Mouse (Mus musculus): ENCODE measurements around the gene Git2. TPM values are rescaled to one million over a fixed set of nuclear protein-coding genes. Genes with fewer than 3 reads are reported as not detected.

Gene Git2
- polyA plus RNA-seq, 1 experiment, result 71.6 TPM

- TF ChIP-seq POLR2A (IDR thresholded peaks at IDR 0.05; ENCODE audit: low read depth, low read length), result no peak
- peak; percentile 28; the same call in 1 of the 2 replicates for TF ChIP-seq CTCF (IDR thresholded peaks at IDR 0.05; ENCODE audit: extremely low read depth, insufficient read depth, insufficient read length, insufficient replicate concordance)
- no peaks in the 10 kb centered on the region for H3K36me3 ChIP-seq (ENCODE audit: control insufficient read depth, insufficient read depth, low read length)
- no peak for DNase-seq (ENCODE audit: low read depth in 1 of 2, low spot score in 2 of 2)
- H3K27me3 ChIP-seq (ENCODE audit: control insufficient read depth, insufficient read depth, low read length), result no peaks in the 10 kb centered on the region
- no peak overlapping the region for H3K27ac ChIP-seq (ENCODE audit: insufficient read depth, low read length)
- no peak overlapping the region for H3K4me3 ChIP-seq (ENCODE audit: extremely low read depth, insufficient read depth, insufficient read length)
- 71% methylated on average over 14 of the region's 14 CpGs for WGBS
- no peaks in the 10 kb centered on the region for H3K4me1 ChIP-seq (ENCODE audit: control insufficient read depth, insufficient read depth, insufficient read length)
These were observed 72.6 kb downstream of the Git2 start for GRCm38 (mm10) chr5:114702403-114703392.

DNA sequence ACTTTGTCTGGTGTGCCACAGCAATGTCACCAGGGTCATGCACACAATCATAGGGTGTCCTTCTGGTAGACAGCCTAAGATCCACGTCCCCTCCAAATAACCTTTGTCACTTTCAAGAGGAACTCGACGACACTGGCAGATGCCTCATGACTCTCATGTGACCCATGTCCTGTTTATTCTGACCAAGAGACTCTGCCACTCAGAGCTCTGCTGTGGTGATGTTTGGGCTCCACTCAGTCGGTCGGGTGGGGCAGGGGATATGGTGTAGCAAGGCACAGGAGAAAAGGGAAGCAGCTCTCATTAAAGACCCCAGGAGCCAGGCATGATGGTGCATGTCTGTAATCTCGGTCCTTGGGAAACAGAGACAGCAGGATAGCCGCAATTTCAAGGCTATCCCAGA lies 76.3 kb downstream of the Git2 start:
- Histone ChIP-seq H3K27me3 (ENCODE audit: control insufficient read depth, insufficient read depth, low read length) (no peaks in the 10 kb centered on the region), H3K27ac (ENCODE audit: insufficient read depth, low read length) (peak overlapping the region; percentile 45; the same call in 1 of the 2 replicates), H3K36me3 (ENCODE audit: control insufficient read depth, insufficient read depth, low read length) (no peaks in the 10 kb centered on the region), H3K4me3 (ENCODE audit: extremely low read depth, insufficient read depth, insufficient read length) (no peak overlapping the region), H3K4me1 (ENCODE audit: control insufficient read depth, insufficient read depth, insufficient read length) (no peaks in the 10 kb centered on the region)
- TF ChIP-seq CTCF (IDR thresholded peaks at IDR 0.05; ENCODE audit: extremely low read depth, insufficient read depth, insufficient read length, insufficient replicate concordance), result no peak
- TF ChIP-seq POLR2A (IDR thresholded peaks at IDR 0.05; ENCODE audit: low read depth, low read length), result no peak
- no peak for DNase-seq (ENCODE audit: low read depth in 1 of 2, low spot score in 2 of 2)
- 30% methylated on average over 7 of the region's 7 CpGs for WGBS

- DNase-seq (ENCODE audit: low read depth in 1 of 2, low spot score in 2 of 2), result no peak
- 91% methylated on average over 19 of the region's 19 CpGs for WGBS
These were observed 77.1 kb downstream of the Git2 start for GRCm38 (mm10) chr5:114698044-114698746.

DNA sequence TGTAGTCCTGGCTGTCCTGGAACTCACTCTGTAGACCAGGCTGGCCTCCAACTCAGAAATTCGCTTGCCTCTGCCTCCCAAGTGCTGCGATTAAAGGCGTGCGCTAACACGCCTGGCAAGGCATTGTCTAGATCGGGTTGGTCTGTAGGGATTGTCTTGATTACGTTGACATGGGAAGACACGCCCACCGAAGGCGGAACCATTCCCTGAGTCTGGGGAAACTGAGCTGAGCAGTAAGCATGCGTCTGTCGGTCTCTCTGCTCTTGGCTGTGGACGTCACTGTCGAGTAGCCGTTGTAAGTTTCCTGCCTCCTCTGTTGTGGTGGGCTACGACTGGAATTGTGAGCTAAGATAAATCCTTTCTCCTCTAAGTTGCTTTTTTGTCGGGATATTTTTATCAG lies 78.4 kb downstream of the Git2 start:
- Histone ChIP-seq H3K27me3 (ENCODE audit: control insufficient read depth, insufficient read depth, low read length) (no peaks in the 10 kb centered on the region), H3K36me3 (ENCODE audit: control insufficient read depth, insufficient read depth, low read length) (no peaks in the 10 kb centered on the region), H3K4me1 (ENCODE audit: control insufficient read depth, insufficient read depth, insufficient read length) (no peaks in the 10 kb centered on the region), H3K4me3 (ENCODE audit: extremely low read depth, insufficient read depth, insufficient read length) (no peak overlapping the region), H3K27ac (ENCODE audit: insufficient read depth, low read length) (no peak overlapping the region)
- WGBS, result 90% methylated on average over 17 of the region's 17 CpGs
- no peak for DNase-seq (ENCODE audit: low read depth in 1 of 2, low spot score in 2 of 2)
- TF ChIP-seq CTCF (IDR thresholded peaks at IDR 0.05; ENCODE audit: extremely low read depth, insufficient read depth, insufficient read length, insufficient replicate concordance), result no peak
- TF ChIP-seq POLR2A (IDR thresholded peaks at IDR 0.05; ENCODE audit: low read depth, low read length), result no peak

More at GRCm38 (mm10) chr5:114698044-114698746, 77.1 kb downstream of the Git2 start:
- Histone ChIP-seq H3K27ac (ENCODE audit: insufficient read depth, low read length) (no peak overlapping the region), H3K4me3 (ENCODE audit: extremely low read depth, insufficient read depth, insufficient read length) (no peak overlapping the region), H3K4me1 (ENCODE audit: control insufficient read depth, insufficient read depth, insufficient read length) (no peaks in the 10 kb centered on the region), H3K27me3 (ENCODE audit: control insufficient read depth, insufficient read depth, low read length) (no peaks in the 10 kb centered on the region), H3K36me3 (ENCODE audit: control insufficient read depth, insufficient read depth, low read length) (no peaks in the 10 kb centered on the region)
- TF ChIP-seq POLR2A (IDR thresholded peaks at IDR 0.05; ENCODE audit: low read depth, low read length) (no peak), CTCF (IDR thresholded peaks at IDR 0.05; ENCODE audit: extremely low read depth, insufficient read depth, insufficient read length, insufficient replicate concordance) (no peak)

- DNase-seq (ENCODE audit: low read depth in 1 of 2, low spot score in 2 of 2), result no peak
- TF ChIP-seq POLR2A (IDR thresholded peaks at IDR 0.05; ENCODE audit: low read depth, low read length), result no peak
- no peak for TF ChIP-seq CTCF (IDR thresholded peaks at IDR 0.05; ENCODE audit: extremely low read depth, insufficient read depth, insufficient read length, insufficient replicate concordance)
- 73% methylated on average over 5 of the region's 5 CpGs for WGBS
- H3K4me3 ChIP-seq (ENCODE audit: extremely low read depth, insufficient read depth, insufficient read length), result no peak overlapping the region
- H3K36me3 ChIP-seq (ENCODE audit: control insufficient read depth, insufficient read depth, low read length), result no peaks in the 10 kb centered on the region
- H3K4me1 ChIP-seq (ENCODE audit: control insufficient read depth, insufficient read depth, insufficient read length), result peaks cover 2% of the 10 kb centered on the region; the same call in 1 of the 2 replicates
- no peaks in the 10 kb centered on the region for H3K27me3 ChIP-seq (ENCODE audit: control insufficient read depth, insufficient read depth, low read length)
- H3K27ac ChIP-seq (ENCODE audit: insufficient read depth, low read length), result no peak overlapping the region
These were observed 79.5 kb downstream of the Git2 start for GRCm38 (mm10) chr5:114695775-114696174.

GRCm38 (mm10) chr5:114690633-114691567 lies 84.4 kb downstream of the Git2 start, which contains the start of gene Gltp:
TSS of gene Gltp (minus strand) at chr5:114690984.
- peaks cover 13% of the 10 kb centered on the region; the same call in 1 of the 2 replicates for H3K4me1 ChIP-seq (ENCODE audit: control insufficient read depth, insufficient read depth, insufficient read length)
- WGBS, result 8% methylated on average over 73 of the region's 75 CpGs
- no peaks in the 10 kb centered on the region for H3K27me3 ChIP-seq (ENCODE audit: control insufficient read depth, insufficient read depth, low read length)
- peak; percentile 86 to 93 for DNase-seq (ENCODE audit: low read depth in 1 of 2, low spot score in 2 of 2)
- no peaks in the 10 kb centered on the region for H3K36me3 ChIP-seq (ENCODE audit: control insufficient read depth, insufficient read depth, low read length)
- peak within 1 kb of the TSS; percentile 83 for H3K27ac ChIP-seq (ENCODE audit: insufficient read depth, low read length)
- H3K4me3 ChIP-seq (ENCODE audit: extremely low read depth, insufficient read depth, insufficient read length), result peak within 1 kb of the TSS; percentile 96
- TF ChIP-seq POLR2A (IDR thresholded peaks at IDR 0.05; ENCODE audit: low read depth, low read length), result peak; percentile 27; the same call in 1 of the 2 replicates
- peak; percentile 36; the same call in 1 of the 2 replicates for TF ChIP-seq CTCF (IDR thresholded peaks at IDR 0.05; ENCODE audit: extremely low read depth, insufficient read depth, insufficient read length, insufficient replicate concordance)
